Mouse (Mus musculus): ENCODE results near the gene Stk32c.

DNA sequence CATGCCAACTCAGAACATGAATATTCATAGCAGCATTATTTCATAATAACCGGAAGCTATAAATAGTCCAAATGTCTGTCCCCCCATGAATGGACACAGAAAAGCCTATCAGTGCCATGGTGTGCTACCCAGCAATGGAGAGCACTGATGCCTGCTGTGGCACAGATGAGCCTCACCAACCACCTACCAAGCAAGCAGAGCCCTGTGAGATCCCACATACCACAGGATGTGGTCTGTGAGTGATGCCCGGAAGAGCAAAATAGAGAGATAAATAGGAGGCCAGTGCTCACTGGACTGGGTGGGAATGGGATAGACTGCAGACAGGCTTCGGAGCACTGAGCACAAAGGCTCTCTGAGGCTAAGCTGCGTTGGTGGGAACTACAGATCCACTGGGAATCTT, 16.1 kb downstream of the Stk32c start:
- no peak for TF ChIP-seq CTCF (conservative IDR thresholded peaks at IDR 0.05; ENCODE audit: low read length)
- no peak for TF ChIP-seq NANOG (IDR thresholded peaks at IDR 0.05; ENCODE audit: borderline replicate concordance, low read length)
- no peak for TF ChIP-seq POU5F1 (IDR thresholded peaks at IDR 0.05; ENCODE audit: borderline replicate concordance, low read length)
